Mouse (Mus musculus) ES-E14 (cell line): Measurements from ENCODE around the gene Duoxa1. TPM values are rescaled to one million over a fixed set of nuclear protein-coding genes. Genes with fewer than 3 reads are reported as not detected.

Experiments used
- DNase-seq: peaks from one replicate; pipeline ENCODE4 v3.0.0-alpha.2; 2013; ENCODE audit warnings: low read depth, low spot score
- H3K27ac ChIP-seq: 2 replicates; pipeline ENCODE4 v1.5.1; 2012; ENCODE audit warnings: low read depth, mild to moderate bottlenecking, low read length, moderate library complexity, mixed read lengths; ENCODE audit not compliant: poor library complexity, insufficient read depth, severe bottlenecking
- H3K36me3 ChIP-seq: 2 replicates; pipeline ENCODE4 v1.6.1; 2012; ENCODE audit warnings: mild to moderate bottlenecking, low read length, moderate library complexity, mixed read lengths; ENCODE audit not compliant: control insufficient read depth, poor library complexity, insufficient read depth, severe bottlenecking
- H3K4me1 ChIP-seq, 2 experiments: fragments of 150-350 bp in 1 of 2; sonication (generic) in 1 of 2; 2 replicates each; pipeline ENCODE4 v1.6.1; 2012; ENCODE audit warnings: low read length in 2 of 2, mild to moderate bottlenecking in 1 of 2, mixed read lengths in 1 of 2; ENCODE audit not compliant: control insufficient read depth in 2 of 2, insufficient read depth in 2 of 2, poor library complexity in 1 of 2
- H3K4me3 ChIP-seq, 2 experiments: fragments of 150-350 bp in 1 of 2; sonication (generic) in 1 of 2; 2 replicates each; pipeline ENCODE4 v1.5.1; 2012; ENCODE audit warnings: low read length in 2 of 2, low read depth in 1 of 2, mild to moderate bottlenecking in 1 of 2, mixed read lengths in 1 of 2; ENCODE audit not compliant: insufficient read depth in 1 of 2, poor library complexity in 1 of 2, severe bottlenecking in 1 of 2
- H3K9ac ChIP-seq: 2 replicates; pipeline ENCODE4 v1.6.1; 2012; ENCODE audit warnings: low read depth, mild to moderate bottlenecking, low read length, mixed read lengths; ENCODE audit not compliant: poor library complexity, insufficient read depth, severe bottlenecking
- H3K9me3 ChIP-seq: fragments of 150-350 bp; sonication (generic); 2 replicates; pipeline ENCODE4 v1.6.1; 2012; ENCODE audit warnings: low read depth, mild to moderate bottlenecking, low read length; ENCODE audit not compliant: control insufficient read depth, insufficient read depth
- CHD2 ChIP-seq: IDR thresholded peaks from 2 replicates; pipeline ENCODE4 v1.6.1; 2014; ENCODE audit warnings: mild to moderate bottlenecking, low read depth, low read length, inconsistent platforms
- HCFC1 ChIP-seq: IDR thresholded peaks from 2 replicates; pipeline ENCODE4 v1.6.1; 2012; ENCODE audit warnings: low read length, inconsistent platforms, borderline replicate concordance; ENCODE audit not compliant: insufficient read depth
- MAFK ChIP-seq: IDR thresholded peaks from 2 replicates; pipeline ENCODE4 v1.6.1; 2014; ENCODE audit warnings: mild to moderate bottlenecking, low read depth, low read length, inconsistent platforms; ENCODE audit not compliant: insufficient read depth
- ZC3H11A ChIP-seq: IDR thresholded peaks from 2 replicates; pipeline ENCODE4 v1.6.1; 2012; ENCODE audit warnings: low read depth, mild to moderate bottlenecking, inconsistent platforms, low read length, borderline replicate concordance
- ZNF384 ChIP-seq: IDR thresholded peaks from 2 replicates; pipeline ENCODE4 v1.6.1; 2012; ENCODE audit warnings: low read depth, low read length, inconsistent platforms
- in situ Hi-C, 2 experiments: fragments of 600-800 bp; cut with MboI; formaldehyde crosslinking; loops; one replicate each; pipeline ENCODE4 v1.15.1; 2025; ENCODE audit warnings: low sequenced_read_pairs in 2 of 2, inconsistent platforms in 1 of 2; ENCODE audit not compliant: unreplicated experiment in 2 of 2
- total RNA-seq: library from RNA; depleted of rRNA; stranded (reverse); fragments of 300-350 nt; gene quantifications from 2 replicates; pipeline ENCODE4 v1.2.3, GENCODE M21; 2012

Gene Duoxa1
- total RNA-seq, 1 experiment = 1.3 TPM

DNA sequence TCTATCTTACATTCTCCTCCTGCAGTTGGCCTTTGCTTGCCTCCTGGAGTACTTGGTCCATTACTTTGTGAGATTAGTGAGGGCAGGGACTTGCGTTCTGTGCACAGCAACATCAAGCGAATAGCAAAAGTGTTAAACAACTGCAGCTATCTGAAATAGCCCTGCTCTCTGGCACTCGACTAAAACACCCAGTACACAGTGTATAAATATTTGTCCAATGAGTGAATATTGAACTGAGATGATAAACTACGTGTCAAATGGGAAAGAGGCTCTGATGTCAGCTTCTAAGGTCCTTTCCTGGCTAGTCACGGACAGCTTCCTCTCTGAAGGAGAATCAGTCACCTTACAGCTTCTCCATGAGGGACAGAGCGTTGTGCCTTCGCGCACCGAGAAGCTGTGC is 29.4 kb downstream of the Duoxa1 start:
- TF ChIP-seq CHD2 = no peak
- no peak for TF ChIP-seq HCFC1
- TF ChIP-seq ZC3H11A = no peak
- no peak for TF ChIP-seq MAFK
- no peak for TF ChIP-seq ZNF384
- H3K36me3 ChIP-seq = no peaks in the 10 kb centered on the region
- no peak overlapping the region for H3K27ac ChIP-seq
- no peak overlapping the region for H3K9ac ChIP-seq
- no peak for DNase-seq
- H3K4me1 ChIP-seq = no peaks in the 10 kb centered on the region
- H3K4me3 ChIP-seq = no peak overlapping the region
- no peaks in the 10 kb centered on the region for H3K9me3 ChIP-seq
- in situ Hi-C loops = no loop called here

DNA sequence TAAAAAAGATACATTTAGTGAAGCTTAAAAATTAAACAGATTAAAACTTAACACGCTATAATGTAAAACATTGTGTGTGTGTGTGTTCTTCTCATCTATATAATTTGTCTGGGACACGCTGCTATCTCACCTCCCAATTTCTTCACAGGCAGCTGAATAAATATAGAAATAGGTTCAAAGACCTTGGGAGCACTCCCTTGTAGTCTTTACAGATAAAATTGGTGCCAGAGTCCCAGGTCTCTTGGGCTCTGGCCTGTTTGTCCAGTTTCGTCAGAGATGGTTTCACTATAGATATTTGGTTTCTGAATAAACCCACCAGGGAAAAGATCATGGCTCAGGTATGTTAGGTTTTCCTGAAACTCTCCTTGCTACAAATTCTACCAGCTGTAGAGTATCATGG is 34.8 kb downstream of the Duoxa1 start:
- no peaks in the 10 kb centered on the region for H3K9me3 ChIP-seq
- H3K4me1 ChIP-seq = no peaks in the 10 kb centered on the region
- DNase-seq = no peak
- H3K27ac ChIP-seq = no peak overlapping the region
- no peak for TF ChIP-seq MAFK
- TF ChIP-seq HCFC1 = no peak
- TF ChIP-seq CHD2 = no peak
- TF ChIP-seq ZNF384 = no peak
- TF ChIP-seq ZC3H11A = no peak
- H3K9ac ChIP-seq = no peak overlapping the region
- in situ Hi-C loops = no loop called here
- no peaks in the 10 kb centered on the region for H3K36me3 ChIP-seq
- H3K4me3 ChIP-seq = no peak overlapping the region

DNA sequence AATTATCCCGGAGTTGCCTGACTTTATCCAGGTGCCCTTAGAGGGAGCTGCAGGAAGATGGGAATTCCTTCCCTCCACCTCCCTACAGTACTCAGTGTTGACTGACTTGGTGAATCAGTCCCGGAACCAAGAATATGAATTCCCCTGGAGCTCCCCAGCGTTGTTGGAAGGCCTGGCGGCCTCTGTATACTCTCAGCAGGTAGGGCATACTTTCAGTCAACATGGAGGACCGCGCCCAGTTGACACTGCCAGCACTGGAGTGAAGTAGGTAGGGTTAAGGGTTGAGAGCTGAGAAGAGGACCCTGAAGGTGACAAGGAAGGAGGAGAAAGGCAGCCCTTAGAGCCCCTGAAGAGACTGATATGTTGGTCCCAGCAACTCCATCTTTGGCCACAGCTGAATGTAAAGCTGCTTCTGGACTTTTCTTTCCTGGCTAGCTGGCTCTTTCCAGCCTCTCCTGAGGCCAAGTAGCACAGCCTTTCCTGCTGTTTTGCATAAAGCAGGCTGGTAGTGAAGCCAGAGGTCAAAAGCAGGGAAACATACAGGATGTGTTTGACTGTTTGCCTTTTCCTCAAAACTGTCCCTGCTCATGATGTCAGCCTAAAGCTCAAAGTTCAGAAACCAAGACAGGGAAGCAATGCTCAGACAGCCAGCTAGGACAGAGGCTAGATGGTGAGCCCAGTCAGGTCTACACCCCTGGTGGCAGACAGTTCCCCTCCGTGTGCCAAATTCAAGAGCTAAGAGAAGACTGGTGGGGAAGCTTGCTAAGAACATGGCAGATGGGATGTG is 46.9 kb downstream of the Duoxa1 start:
- Histone ChIP-seq H3K4me1 (0 out of 4 replicates have a peak, but pooled peaks cover 0 to 4% of the 10 kb centered on the region in 2 experiments), H3K9me3 (no peaks in the 10 kb centered on the region), H3K36me3 (peaks cover 2% of the 10 kb centered on the region; the same call in 1 of the 2 replicates), H3K9ac (no peak overlapping the region), H3K4me3 (no peak overlapping the region), H3K27ac (no peak overlapping the region)
- no peak for DNase-seq
- in situ Hi-C loops = no loop called here
- no peak for TF ChIP-seq ZC3H11A
- no peak for TF ChIP-seq MAFK
- TF ChIP-seq ZNF384 = no peak
- TF ChIP-seq CHD2 = no peak
- TF ChIP-seq HCFC1 = no peak

DNA sequence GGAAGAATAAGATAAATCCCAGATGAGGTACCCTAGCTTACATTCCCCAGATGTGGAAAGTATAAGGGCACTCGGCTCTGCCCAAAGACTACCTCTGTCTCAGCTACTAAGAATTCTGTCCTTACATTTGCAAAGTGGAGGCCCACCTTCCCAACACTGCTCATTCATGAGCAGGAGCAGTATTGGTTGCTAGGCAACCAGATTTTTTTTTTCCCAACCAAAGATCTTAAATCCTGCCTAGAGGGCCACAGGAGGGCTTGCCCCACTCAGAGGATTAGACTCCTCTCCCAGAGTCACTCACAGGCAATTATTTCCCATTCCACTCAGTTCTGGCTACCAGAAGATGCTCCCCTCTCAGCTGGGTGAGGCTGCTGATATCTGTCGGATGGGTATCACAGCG is 48.8 kb downstream of the Duoxa1 start:
- H3K4me1 ChIP-seq = 0 out of 4 replicates have a peak, but pooled peaks cover 0 to 4% of the 10 kb centered on the region in 2 experiments
- TF ChIP-seq MAFK (no peak), ZC3H11A (no peak), ZNF384 (0 out of 2 replicates have a peak, but pooled peaks have one; percentile 16), HCFC1 (no peak), CHD2 (no peak)

More for the DNA sequence above, 48.8 kb downstream of the Duoxa1 start:
- Histone ChIP-seq H3K9me3 (no peaks in the 10 kb centered on the region), H3K27ac (no peak overlapping the region), H3K9ac (no peak overlapping the region), H3K4me3 (no peak overlapping the region), H3K36me3 (peaks cover 4% of the 10 kb centered on the region; the same call in 1 of the 2 replicates)
- no peak for DNase-seq
- in situ Hi-C loops = no loop called here
